Mouse (Mus musculus) cerebellum, adult 2 months (tissue): ENCODE measurements around the gene Srsf5.
A peak's percentile ranks its signal among the peaks of the same experiment; 100 is the strongest.

Experiments
- CTCF ChIP-seq: fragments of 200-500 bp; IDR thresholded peaks from 2 replicates; pipeline ENCODE4 v1.5.1; 2011; ENCODE audit warnings: low read depth, mild to moderate bottlenecking, control low read depth, low read length, moderate library complexity, borderline replicate concordance; ENCODE audit not compliant: insufficient read depth
- POLR2A ChIP-seq: fragments of 200-500 bp; IDR thresholded peaks from 2 replicates; pipeline ENCODE4 v1.6.1; 2011; ENCODE audit warnings: low read length, control low read depth, borderline replicate concordance; ENCODE audit not compliant: insufficient read depth

- TF ChIP-seq POLR2A = peak; percentile 99
- TF ChIP-seq CTCF = no peak
Observed at GRCm38 (mm10) chr12:80945334-80945995, at the start of gene Srsf5.
